Mouse (Mus musculus): ENCODE measurements around the gene Vmac. TPM values are rescaled to one million over a fixed set of nuclear protein-coding genes. Genes with fewer than 3 reads are reported as not detected.

Vmac gene
- total RNA-seq (2015) (8.5 and 12.5 TPM in 2 replicates), total RNA-seq (2017) (4.2 and 6.5 TPM in 2 replicates)

DNA sequence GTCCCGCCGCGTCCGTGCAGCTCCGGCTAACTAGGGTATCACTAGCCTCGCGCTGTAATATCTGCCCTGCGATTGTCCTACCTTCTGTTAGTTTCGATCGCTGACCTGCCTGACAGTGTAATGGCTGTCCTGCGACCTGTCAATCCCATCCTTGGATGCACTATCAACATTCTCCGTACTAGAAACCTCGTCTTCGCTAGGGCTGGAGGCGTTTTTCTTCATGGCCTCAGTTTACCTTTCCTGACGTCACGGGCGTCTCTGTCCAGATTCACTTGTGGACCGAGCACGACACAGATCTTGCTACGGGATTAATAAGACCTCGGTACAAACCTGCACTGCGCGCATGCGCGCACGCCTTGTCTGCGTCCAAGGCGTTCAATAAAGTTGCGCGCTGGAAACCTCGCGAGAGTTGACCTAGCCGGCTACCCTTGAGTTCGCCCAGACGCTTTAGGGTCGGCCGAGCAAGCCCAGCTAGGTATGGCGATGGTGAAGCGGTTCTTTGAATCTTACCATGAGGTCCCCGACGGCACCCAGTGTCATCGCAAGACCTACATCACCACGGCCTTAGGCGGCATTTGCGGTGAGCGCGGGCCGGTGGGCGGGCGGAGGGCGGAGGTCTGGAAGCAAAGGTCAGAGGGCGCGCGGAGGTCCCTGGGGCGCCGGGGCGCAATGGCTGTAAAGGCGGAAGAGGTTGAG, at the start of gene Vmac, which contains the start of gene Ndufa11:
Vmac (minus strand) TSS at position 660 of the 696 bp plus-strand sequence.
Ndufa11 (plus strand) TSS at position 405 of the 696 bp plus-strand sequence.
- ATAC-seq (replicated peaks; ENCODE audit: poor library complexity) = peak; percentile 58

DNA sequence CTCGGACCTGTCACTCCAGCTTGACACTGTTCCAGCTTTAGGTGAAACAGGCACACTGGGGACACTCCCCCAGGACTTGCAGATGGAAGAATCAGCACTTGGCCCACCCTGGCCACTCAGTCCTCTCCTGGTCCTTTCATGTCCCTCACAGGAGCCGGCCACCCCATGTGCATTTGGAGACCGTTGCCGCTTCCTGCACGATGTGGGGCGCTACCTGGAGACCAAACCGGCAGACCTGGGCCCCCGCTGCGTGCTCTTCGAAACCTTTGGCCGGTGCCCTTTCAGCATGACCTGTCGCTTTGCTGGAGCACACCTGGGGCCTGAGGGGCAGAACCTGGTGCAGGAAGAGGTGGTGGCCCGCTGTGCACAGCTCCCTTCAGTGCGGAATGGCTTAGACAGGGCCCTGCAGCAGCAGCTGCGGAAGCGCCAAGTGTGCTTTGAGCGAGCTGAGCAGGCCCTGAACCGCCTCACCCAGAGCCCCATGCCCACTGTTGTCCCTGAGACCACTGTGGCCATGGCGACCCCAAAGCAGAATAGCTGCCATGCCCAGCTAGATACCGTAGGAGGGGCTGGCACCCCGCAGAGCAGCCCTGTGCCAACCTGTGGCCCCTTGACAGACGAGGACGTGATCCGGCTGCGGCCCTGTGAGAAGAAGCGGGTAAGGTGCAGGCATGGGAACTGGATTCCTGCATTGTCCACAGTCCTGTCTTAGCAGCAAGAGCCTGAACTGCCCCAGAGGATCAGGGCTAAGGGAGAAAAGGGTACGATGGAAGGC, 49.0 kb upstream of the Vmac start:
- no peak for ATAC-seq (replicated peaks; ENCODE audit: poor library complexity)

DNA sequence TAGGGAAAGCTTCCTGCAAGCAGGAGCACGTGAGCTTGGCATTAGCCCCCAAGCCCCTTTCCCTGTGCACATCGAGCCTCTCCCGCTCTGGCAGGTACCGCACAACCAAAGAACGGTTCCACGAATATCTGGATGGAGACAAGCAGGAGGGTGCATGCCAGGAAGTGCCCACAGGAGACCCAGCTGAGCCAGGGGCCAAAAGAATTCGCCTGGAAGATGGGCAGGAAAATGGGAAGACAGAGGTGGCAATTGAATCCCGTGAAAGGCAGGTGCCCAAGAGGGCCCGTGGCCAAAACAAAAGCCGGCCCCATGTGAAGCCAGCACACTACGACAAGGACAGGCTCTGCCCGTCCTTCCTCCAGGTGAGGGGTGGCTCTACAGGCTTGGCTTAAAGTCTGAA, 47.6 kb upstream of the Vmac start:
- no peak for ATAC-seq (replicated peaks; ENCODE audit: poor library complexity)

DNA sequence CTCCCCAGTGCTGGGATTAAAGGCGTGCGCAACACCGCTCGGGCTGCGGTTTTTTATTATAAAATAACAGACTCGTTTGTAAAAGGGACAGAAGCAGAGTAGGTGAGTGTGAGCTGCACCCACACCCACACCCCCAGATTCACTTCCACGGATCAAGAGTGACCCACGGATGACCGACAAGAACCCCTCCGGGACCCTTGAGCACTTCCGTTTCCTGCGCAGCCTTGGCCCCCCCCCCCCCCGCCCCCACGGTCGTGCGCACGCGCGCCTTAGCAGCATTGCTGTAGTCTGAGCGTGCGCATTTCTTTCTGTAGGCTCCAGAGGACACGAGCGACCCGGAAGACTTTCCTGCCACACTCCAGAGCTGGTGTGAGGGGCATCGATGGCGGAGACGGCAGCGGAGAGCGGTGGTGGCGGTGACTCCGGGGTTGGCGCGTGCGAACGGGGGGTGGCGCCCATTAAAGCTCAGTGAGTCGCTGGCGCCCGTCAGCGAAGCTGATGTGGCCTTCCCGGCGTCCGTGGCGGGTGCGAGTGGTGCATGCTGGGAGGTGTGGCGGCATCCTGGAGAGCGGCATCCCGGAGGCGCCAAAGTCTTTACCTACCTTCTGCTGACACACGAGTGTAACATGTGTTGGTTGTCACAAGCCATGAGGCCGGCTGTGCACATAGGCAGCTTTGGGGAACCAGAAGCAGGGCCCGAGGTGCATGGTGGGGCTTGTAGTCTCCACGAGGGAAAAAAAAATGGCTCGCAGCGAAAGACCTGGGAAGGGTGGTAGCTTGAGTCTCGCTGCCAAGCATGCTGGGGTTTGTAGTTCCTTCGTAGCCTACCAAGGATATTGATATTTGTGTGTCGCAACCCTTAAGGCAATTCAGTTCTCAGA, 46.9 kb upstream of the Vmac start, which contains the start of gene Dus3l:
Dus3l (plus strand) TSS at position 284 of the 881 bp plus-strand sequence.
- ATAC-seq (replicated peaks; ENCODE audit: poor library complexity) = peak; percentile 62

DNA sequence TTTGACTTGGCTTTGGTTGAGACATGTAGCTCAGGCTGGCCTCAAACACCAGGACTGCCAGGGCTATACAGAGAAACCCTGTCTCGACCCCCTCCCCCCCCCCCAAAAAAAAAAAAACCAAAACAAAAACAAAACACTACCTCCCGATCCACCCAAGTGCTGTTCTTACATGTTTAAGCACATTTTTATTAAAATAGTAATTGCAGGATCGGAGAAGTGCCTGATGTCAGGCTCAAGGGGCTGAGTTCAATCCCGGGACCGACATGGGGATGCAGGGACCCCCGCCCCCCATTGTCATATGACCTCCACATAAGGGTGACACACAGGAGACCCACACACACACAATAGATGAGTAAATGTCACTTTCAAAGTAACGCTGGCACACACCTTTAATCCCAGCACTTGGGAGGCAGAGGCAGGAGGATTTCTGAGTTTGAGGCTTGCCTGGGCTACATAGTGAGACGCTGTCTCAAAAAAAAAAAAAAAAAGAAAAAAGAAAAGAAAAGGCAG, 46.0 kb upstream of the Vmac start:
- ATAC-seq (replicated peaks; ENCODE audit: poor library complexity) = no peak

DNA sequence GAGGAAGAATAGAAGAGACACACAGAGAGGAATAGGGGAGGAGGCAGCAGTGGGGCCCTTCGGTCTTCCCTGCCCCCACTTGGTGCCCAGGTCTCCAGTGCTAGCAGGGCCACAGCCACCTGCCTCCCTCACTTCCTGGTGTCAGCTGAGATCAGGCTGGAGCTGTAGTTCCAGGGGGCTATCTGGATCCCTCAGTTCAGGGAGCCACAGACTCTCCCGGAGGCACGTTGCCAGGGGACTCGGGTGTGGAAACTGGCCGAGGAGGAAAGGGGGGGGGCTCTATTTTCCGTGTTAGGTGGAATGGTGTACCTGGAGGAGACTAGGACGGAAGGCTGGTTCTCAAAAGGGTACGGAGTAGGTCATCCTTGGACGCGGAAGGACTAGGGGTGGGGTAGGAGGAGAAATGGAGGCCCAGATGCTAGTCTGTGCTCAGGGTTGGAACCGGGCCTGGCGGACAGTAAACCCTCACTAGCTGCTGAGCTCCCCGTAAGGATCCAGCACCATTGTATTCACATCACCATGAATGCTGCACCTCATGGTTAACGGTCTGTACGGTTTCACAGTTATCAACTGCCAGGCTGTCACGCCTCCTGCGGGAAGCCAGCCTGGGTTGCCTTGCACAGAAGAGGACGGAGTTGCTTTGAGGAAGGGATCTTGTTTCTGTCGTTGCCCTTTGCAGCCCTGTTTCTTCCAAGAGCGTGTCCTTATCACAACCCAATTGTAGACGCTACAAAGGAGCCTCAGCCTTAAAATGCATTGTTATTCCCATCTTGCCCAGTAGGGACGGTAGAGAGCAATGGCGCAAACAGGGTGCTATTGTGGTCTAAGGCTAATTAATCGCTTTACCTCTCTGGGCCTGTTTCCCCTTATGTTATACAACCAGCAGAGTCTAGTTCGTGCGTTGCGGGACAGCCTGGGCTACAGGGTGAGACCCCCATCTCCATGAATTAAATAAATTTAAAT, 45.2 kb upstream of the Vmac start:
- peak; percentile 48 for ATAC-seq (replicated peaks; ENCODE audit: poor library complexity)

DNA sequence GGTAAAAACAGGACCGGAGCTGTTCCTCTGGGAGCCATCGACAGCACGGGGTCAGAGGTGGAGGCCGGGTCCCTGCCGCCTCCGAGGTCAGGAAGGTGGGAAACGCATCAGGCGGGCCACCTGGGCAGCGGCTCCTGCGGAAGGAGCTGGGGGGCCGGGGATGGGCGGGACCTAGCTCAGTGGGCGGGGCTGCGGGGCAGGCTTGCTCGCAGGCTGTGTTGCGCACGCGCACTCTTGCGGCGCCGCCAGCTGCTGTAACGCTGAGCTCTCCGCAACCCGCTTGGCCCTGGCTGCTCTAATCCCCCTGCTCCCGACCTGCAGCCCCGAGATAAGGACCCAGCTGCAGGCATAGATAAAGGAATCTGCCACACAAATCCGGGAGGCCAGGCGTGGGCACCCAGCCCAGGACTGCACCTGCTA, 44.2 kb upstream of the Vmac start:
- ATAC-seq (replicated peaks; ENCODE audit: poor library complexity) = peak; percentile 43

DNA sequence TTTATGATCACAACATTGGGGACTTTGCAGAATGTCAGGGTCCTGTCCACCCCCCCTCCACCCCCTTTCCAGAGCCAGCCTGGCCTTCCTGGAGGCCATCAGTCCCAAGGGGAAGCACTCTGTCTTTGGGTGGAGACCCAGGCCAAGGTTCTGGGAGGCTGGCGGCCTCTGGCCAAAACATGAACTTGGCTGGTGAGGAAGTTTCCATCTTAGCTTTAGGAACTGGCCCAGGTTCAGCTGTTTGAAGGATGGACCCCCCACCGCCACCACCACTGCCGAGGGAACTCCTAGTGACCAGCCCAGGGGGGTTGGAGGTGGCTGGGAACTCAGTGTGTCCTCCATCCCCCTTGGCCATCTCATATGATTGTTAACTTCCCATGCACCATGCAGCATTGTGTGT, 43.3 kb upstream of the Vmac start:
- no peak for ATAC-seq (replicated peaks; ENCODE audit: poor library complexity)

DNA sequence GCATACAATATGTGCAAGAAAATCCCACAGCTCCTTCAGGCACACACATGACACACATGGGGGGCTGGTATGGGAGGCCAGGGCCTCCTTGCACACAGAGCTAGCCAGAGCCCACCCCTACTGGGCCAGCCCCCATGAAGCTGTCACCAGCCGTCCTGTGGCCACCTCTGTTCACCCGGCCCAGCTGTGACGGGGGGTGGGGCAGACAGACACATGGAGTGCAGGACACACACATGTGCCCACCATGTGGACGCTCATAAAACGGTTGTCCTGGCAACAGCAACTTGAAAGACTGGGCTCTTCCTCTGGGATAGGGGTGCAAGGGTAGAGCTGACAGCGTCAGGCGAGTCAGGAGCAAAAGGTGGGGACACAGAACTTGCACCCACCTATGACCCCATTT, 41.4 kb upstream of the Vmac start:
- no peak for ATAC-seq (replicated peaks; ENCODE audit: poor library complexity)

DNA sequence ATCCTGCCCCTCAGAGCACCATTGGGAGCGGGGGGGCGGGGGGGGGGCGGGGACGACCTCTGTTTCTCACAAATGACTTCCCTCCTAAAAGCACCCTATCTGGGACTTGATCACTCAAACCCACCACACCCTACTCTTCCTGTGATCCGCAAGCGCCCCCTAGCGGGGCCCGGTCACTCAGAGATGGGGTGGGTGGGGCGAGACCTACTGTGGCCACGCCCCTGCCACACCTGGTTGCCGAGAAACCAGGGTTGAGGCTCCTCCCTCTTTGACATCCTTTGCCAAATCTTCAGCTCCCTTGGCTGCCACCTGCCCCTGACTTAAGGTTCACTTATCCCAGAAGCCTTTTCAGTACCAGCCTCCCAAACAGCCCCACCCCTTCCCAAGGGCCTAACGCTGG, 40.3 kb upstream of the Vmac start:
- ATAC-seq (replicated peaks; ENCODE audit: poor library complexity) = peak; percentile 37

DNA sequence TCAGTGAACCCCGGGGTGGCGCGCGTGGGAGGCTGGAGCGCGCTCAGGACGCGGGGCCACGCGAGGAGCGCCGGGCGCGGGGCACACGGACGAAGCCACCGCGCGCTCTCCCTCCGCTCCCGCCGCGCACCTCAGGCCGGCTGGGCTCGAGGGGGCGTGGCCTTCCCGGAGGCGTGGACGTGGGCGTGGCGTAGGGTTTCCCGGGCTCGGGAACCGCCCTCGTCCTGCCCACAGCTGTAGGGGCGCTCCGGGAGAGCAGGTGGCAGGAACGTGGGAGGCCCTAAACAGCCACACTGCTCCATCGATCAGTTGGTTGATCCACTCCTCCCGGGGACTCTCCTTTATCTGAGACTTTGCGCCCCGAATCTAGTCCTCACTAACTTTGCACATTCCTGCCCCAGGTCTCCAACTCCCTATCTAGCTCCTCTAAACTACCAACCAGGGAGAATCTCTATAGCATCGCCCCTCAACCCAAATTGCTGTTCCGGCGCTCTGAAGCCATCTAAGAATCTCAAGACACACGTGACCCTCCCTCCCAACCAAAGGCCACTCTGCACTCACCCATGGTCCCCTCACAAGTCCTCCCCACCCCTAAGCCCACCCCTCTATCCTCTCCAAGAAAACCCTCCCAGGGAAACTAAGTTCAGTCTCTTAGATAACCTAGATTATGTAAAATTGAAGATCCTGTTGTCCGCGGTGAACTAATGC, 39.7 kb upstream of the Vmac start, which contains the start of gene Nrtn:
Nrtn (minus strand) TSS at position 115 of the 708 bp plus-strand sequence.
- ATAC-seq (replicated peaks; ENCODE audit: poor library complexity) = peak; percentile 54

DNA sequence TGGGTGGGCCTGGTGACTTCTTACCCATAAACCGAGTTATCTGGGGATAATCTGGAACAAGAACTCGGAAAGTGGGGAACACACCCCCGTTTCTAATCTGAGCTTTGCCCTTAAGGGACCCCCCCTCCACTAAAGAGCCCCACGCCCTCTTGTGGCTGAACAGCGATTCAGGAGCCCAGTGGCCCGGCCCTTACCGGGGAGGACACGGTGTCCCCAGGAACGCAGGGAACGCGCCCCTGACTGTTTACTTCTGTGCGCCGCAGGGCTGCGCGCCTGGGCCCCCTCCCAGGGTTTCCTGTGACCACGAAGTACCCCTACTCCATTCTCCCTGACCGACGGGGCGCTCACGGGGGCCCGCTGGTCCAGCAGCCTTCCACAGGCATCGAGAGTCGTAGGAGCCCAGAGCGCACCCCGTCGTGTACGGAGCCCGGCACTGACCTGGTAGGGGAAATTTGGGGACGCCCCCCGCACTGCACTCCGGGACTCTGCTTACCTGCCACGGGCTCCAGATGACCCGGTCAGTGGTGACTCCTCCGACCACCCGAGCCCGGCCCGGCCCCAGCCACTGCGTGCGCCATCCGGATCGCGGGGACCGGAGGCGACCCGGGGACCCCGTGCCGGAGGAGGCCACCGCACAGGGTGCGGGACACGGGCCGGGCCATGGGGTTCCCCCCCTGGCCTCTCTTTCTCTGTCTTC, 39.0 kb upstream of the Vmac start:
- ATAC-seq (replicated peaks; ENCODE audit: poor library complexity) = no peak

DNA sequence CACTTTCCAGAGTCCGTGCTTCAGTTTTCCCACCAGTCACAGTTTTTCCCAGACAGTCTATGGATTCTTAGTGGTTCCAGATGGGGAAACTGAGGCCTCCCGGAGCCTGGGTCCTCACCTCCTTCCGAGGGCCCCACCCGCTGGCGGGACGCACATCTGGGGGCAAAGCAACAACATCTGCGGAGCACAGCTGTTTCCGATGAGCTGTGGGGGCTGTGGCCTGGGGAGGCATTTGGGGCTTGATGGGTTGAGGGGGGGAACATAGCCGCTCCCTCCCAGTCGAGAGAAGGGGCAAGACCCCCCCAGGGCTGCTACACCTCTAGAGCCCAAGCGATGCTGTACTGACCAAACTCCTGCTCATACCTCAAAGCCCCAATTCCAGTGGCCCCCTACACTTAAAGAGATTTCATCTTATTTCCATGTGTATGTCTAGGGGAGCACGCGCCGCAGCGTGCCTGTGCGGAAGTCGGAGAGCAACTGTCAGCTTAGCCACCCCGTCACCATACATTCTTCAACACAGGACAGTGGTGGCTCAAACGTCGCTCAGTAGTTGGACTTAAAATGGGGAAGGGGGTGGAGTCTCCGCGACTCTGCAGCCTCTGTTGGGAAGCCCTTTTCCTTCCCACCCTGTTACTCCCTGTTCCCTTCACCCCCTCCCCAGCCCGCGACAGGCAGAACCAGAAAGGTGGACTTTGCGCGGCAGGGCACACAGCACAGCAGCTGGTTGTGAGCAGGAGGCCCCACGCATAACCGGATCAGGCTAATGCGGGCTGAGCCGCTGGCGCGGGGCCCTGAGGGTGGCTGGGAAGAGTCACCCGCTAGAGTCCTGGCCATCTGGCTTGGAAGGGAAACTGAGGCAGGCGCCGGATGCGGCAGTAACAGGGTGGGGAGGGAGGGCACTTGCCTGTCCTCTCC, 36.7 kb upstream of the Vmac start:
- ATAC-seq (replicated peaks; ENCODE audit: poor library complexity) = peak; percentile 53

DNA sequence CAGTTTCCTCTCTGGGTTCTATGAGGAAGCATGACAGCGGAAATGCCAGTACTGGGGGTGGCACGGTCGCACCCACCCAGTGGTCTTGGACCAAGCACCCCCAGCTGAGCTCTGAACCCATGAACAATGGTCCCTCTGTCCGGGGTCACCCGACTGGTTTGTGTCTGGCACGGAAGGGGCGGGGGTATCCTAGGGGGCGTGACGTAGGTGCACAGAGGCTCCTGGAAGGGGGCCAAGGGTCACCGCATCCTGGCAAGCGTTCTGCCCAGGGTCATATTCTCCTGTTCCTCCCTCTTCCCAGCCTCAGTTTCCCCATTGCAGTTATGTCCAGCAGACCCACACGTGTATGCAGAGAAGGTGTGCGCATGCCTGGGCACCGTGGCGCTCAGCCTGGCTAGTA, 35.6 kb upstream of the Vmac start:
- no peak for ATAC-seq (replicated peaks; ENCODE audit: poor library complexity)

DNA sequence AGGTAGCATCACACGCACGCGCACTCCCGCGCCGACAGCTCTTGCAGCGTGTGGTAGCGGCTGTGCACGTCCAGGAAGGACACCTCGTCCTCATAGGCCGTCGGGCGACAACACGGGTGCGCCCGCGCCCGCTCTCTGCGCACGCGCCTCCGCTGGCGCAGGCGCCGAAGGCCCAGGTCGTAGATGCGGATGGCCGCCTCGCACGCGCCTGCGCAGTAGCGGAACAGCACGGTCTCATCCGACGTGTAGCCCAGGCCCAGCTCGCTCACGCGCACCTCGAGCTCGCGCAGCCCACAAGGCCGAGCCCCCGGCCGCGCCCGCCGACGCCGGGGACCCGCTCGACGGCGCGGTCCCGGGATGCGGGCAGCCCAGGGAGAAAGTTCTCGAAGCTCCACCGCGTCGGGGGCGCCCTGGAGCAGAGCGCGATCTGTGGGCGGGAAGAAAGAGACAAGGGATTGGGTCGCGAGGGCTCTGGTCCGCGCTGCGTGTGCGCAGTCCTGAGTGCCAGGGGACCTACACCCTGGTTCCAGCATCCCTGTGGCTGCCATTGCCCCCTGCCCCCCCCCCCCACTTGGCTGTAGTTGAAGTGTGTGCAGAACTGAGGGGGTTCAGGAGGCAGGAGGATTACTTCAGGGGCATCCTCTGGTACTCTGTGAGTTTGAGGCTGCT, 33.7 kb upstream of the Vmac start:
- peak; percentile 15; the same call in 1 of the 2 replicates for ATAC-seq (replicated peaks; ENCODE audit: poor library complexity)

DNA sequence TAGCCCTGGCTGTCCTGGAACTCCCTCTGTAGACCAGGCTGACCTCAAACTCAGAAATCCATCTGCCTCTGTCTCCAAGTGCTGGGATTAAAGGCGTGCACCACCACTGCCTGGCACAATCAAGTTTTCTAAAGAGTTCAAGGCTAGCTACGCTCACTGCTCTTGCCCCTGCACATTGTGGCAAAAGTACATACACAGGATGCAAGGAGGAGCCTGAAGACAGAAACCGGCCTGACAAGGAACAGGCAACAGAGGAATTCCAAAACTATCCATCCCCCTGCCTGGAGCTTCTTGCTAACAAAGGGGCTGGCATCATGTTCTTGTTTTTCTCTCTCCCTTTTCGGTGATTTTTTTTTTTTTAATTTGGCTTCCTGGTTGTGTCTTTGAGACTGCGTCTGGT, 26.4 kb upstream of the Vmac start:
- no peak for ATAC-seq (replicated peaks; ENCODE audit: poor library complexity)

DNA sequence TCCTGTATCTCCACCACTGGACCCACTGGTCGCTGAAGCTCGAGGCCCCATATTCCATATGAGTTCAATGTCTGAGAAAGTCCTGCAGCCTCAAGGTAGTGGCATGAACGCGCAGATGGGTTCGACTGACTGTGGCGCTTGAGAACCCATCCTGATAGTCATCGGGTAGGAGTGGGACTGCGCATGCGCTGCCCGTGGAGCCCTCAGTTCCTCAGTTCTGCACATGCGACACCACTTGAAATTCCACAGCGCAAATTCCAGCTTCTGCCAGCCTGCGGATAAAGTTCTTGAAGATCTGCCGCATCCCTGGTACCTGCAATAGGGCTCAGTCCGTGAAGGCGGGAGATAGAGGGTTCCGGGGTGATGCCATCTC, 23.0 kb upstream of the Vmac start:
- no peak for ATAC-seq (replicated peaks; ENCODE audit: poor library complexity)

Data from megakaryocyte progenitor cell, adult 5-6 weeks (primary cell).